Comparison of ENCODE assay signal across 8 mouse cellular contexts in the genomic region with DNA sequence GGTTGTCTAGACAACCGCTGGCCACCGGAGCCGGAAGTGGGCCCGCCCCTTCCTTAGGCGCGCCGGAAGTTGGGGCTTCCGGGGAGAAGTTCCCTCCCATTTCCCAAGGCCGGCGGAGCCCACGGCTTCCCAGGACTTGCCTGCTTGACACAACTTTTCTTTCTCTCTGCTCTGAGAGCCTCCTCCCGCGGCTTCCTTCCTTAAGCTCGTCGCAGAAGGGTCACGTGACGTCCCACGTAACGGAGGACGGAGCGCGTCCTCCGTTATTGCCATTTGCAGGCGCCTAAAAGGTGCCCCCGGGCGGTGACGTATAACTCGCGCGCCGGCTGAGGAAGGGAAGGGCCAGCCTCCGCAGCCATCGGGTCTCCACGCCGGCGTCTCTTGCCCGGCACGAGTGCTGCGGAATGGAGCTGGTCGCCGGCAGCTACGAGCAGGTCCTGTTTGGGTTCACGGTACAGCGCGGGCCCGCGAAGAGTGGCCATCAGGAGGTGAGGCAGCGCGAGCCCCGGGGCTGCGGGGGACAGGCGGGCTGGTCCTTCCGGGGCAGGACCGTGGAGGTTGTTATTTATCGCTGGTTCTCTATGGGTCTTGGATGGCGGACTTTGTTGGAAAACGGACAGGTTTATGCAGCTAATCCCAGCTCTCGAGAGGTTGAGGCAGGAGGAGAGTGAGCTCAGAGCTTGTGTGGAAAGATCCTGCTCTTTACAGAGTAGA. TPM values are rescaled to one million over a fixed set of nuclear protein-coding genes. Genes with fewer than 3 reads are reported as not detected.
DNase-seq lines count a peak whose midpoint lies in the region; ATAC-seq and TF ChIP-seq lines count a peak whose summit lies in the region.

Gene Pak1ip1, plus strand, starts transcription at position 98 of the 714 bp plus-strand sequence.

- peak within 1 kb of the TSS; percentile 85 for H3K9ac ChIP-seq in kidney, embryonic 15.5 days

- peaks cover 14% of the 10 kb centered on the region for H3K4me1 ChIP-seq in bone marrow macrophage, adult 2 months (ENCODE audit: control insufficient read depth, insufficient read depth, low read length)
- H3K4me1 ChIP-seq in embryonic fibroblast, embryonic 13.5 days (ENCODE audit: control insufficient read depth, insufficient read depth, low read length): peaks cover 3% of the 10 kb centered on the region
- H3K4me1 ChIP-seq in heart, embryonic 10.5 days: peaks cover 14% of the 10 kb centered on the region
- peaks cover 13% of the 10 kb centered on the region for H3K4me1 ChIP-seq in kidney, embryonic 15.5 days

- DNase-seq in A20 (ENCODE audit: low read depth, low spot score) (peak; percentile 97), liver (peak; percentile 89)
- peak; percentile 96 for DNase-seq in heart, embryonic 10.5 days (ENCODE audit: low spot score)
- peak; percentile 87 to 95 for DNase-seq in spleen, postnatal 4 days (ENCODE audit: low spot score in 2 of 2)

- peaks cover 22% of the 10 kb centered on the region for H3K36me3 ChIP-seq in heart, embryonic 10.5 days
- H3K36me3 ChIP-seq in kidney, embryonic 15.5 days: peaks cover 27% of the 10 kb centered on the region

- no peaks in the 10 kb centered on the region for H3K9me3 ChIP-seq in heart, embryonic 10.5 days
- no peaks in the 10 kb centered on the region for H3K9me3 ChIP-seq in kidney, embryonic 15.5 days (replicated peaks)

- peak within 1 kb of the TSS; percentile 78 for H3K4me3 ChIP-seq in bone marrow macrophage, adult 2 months (ENCODE audit: insufficient read depth, low read length)
- H3K4me3 ChIP-seq in embryonic fibroblast, embryonic 13.5 days (ENCODE audit: insufficient read depth, low read length): peak within 1 kb of the TSS; percentile 99
- peak within 1 kb of the TSS; percentile 86 for H3K4me3 ChIP-seq in heart, embryonic 10.5 days
- peak within 1 kb of the TSS; percentile 98 for H3K4me3 ChIP-seq in kidney, embryonic 15.5 days (replicated peaks)

- H3K4me2 ChIP-seq in kidney, embryonic 15.5 days: peak within 1 kb of the TSS; percentile 87

- under 1% methylated on average over 58 of the region's 58 CpGs for WGBS in heart, embryonic 10.5 days
- under 1% methylated on average over 58 of the region's 58 CpGs for WGBS in kidney, embryonic 15.5 days

- no peaks in the 10 kb centered on the region for H3K27me3 ChIP-seq in heart, embryonic 10.5 days (ENCODE audit: insufficient read depth, poor library complexity, severe bottlenecking)
- H3K27me3 ChIP-seq in kidney, embryonic 15.5 days: no peaks in the 10 kb centered on the region

- peak; percentile 96 for ATAC-seq in kidney, embryonic 15.5 days (replicated peaks; ENCODE audit: low FRiP score)
- peak; percentile 94 for ATAC-seq in monocyte, adult 5-6 weeks (replicated peaks; ENCODE audit: insufficient number of reproducible peaks, low FRiP score, low TSS enrichment, poor library complexity, severe bottlenecking)

- peak within 1 kb of the TSS; percentile 99 for H3K27ac ChIP-seq in bone marrow macrophage, adult 2 months (ENCODE audit: insufficient read depth, low read depth, low read length)
- peak within 1 kb of the TSS; percentile 99 for H3K27ac ChIP-seq in embryonic fibroblast, embryonic 13.5 days (ENCODE audit: insufficient read depth, low read length)
- H3K27ac ChIP-seq in heart, embryonic 10.5 days: peak within 1 kb of the TSS; percentile 95
- H3K27ac ChIP-seq in kidney, embryonic 15.5 days: peak within 1 kb of the TSS; percentile 100

- TF ChIP-seq CTCF in bone marrow macrophage, adult 2 months (IDR thresholded peaks at IDR 0.05; ENCODE audit: low read depth, low read length): no peak
- TF ChIP-seq CTCF in embryonic fibroblast, embryonic 13.5 days (IDR thresholded peaks at IDR 0.05; ENCODE audit: borderline replicate concordance, insufficient read depth, low read length): no peak

- TF ChIP-seq POLR2A in bone marrow macrophage, adult 2 months (IDR thresholded peaks at IDR 0.05; ENCODE audit: borderline replicate concordance, low read depth, low read length): no peak
- TF ChIP-seq POLR2A in embryonic fibroblast, embryonic 13.5 days (IDR thresholded peaks at IDR 0.05; ENCODE audit: low read depth, low read length): peak; percentile 54; the same call in 1 of the 2 replicates

RNA-seq across cellular contexts. Expression of gene Pak1ip1, which starts in this region (rescaled TPM):
- 42.0 and 47.1 TPM in 2 replicates for polyA plus RNA-seq in bone marrow macrophage, adult 2 months (2012; ENCODE audit: insufficient read depth, insufficient read length, missing spikeins)
- 54.7 and 60.7 TPM in 2 replicates for polyA plus RNA-seq in embryonic fibroblast, embryonic 13.5 days (2011; ENCODE audit: insufficient read length, low read depth, missing spikeins)
- polyA plus RNA-seq in heart, embryonic 10.5 days (2016; fragmentation: Nextera tagmentation; extraction: Ambion mirVana): 66.1 and 72.1 TPM in 2 replicates
- 67.8 and 68.5 TPM in 2 replicates for polyA plus RNA-seq in kidney, embryonic 15.5 days (2015; fragmentation: Nextera tagmentation; extraction: Ambion mirVana)
- total RNA-seq in monocyte, adult 5-6 weeks (2017): 101 to 135 TPM (median 117 TPM) in 3 replicates

Comparison
In these comparisons a context has a peak if more than half of its experiments do, and no peak if none do; other contexts are left out.
1. Peak in every context shown above with its lines: DNase-seq, ATAC-seq, H3K4me3 ChIP-seq and H3K27ac ChIP-seq.